ENCODE assay signal across 29 mouse cellular contexts in genomic region chr1:152398708-152399107, GRCm38 (mm10). TPM values are rescaled to one million over a fixed set of nuclear protein-coding genes. Genes with fewer than 3 reads are reported as not detected.
DNase-seq lines count a peak whose midpoint lies in the region; ATAC-seq and TF ChIP-seq lines count a peak whose summit lies in the region.
"Had no signal": no experiment of that assay in that cellular context is flagged by ENCODE, and none has a peak within 500 bp of the region (broad histone marks: within the 10 kb centered on the region; RNA-seq: fewer than 3 reads in every experiment).

No protein-coding gene starts in this region.

- DNase-seq in liver, adult 2 months (ENCODE audit: extremely low read depth, low read depth, low spot score), result peak; percentile 81
- DNase-seq in liver, embryonic 13.5 days, result no peak
- no peak for DNase-seq in liver, postnatal 0 days
- DNase-seq in lung, adult 2 months, result no peak
- no peak for DNase-seq in layer of hippocampus, adult 9-10 months (ENCODE audit: low spot score)
- no peak for DNase-seq in stomach, postnatal 0 days (ENCODE audit: low spot score)
- DNase-seq: adrenal gland, adult 2 months; adrenal gland, postnatal 25 days; B cell, adult 2 months; cerebellum, adult 11-12 months; cerebellum, adult 8-10 months; cerebellum, postnatal 10 days; cerebellum, postnatal 36 days; embryo, embryonic 11 days; gastrocnemius, postnatal 25 days; heart, adult 18-20 months; heart, postnatal 14 days; heart, postnatal 4 days had no signal

- no peaks in the 10 kb centered on the region for H3K79me2 ChIP-seq in liver, adult 2 months (ENCODE audit: control insufficient read depth, insufficient read depth, low read length)

- TF ChIP-seq POLR2A in liver, adult 2 months (IDR thresholded peaks at IDR 0.05; ENCODE audit: extremely low read depth, insufficient read depth, low read length), result no peak
- TF ChIP-seq POLR2A in lung, adult 2 months (IDR thresholded peaks at IDR 0.05; ENCODE audit: borderline replicate concordance, extremely low read depth, low read depth, low read length), result no peak

- TF ChIP-seq EP300 in liver, postnatal 0 days (IDR thresholded peaks at IDR 0.05; ENCODE audit: low read depth), result no peak
- TF ChIP-seq EP300 in stomach, postnatal 0 days (optimal IDR thresholded peaks at IDR 0.05), result no peak

- TF ChIP-seq CTCF in liver, adult 2 months (IDR thresholded peaks at IDR 0.05; ENCODE audit: low read depth, low read length), result no peak
- TF ChIP-seq CTCF in liver, postnatal 0 days (IDR thresholded peaks at IDR 0.05; ENCODE audit: low read depth), result no peak
- TF ChIP-seq CTCF in lung, adult 2 months (IDR thresholded peaks at IDR 0.05; ENCODE audit: insufficient read depth, low read length), result no peak
- TF ChIP-seq CTCF in stomach, postnatal 0 days (IDR thresholded peaks at IDR 0.05; ENCODE audit: low read depth), result no peak

- no peak overlapping the region for H3K4me2 ChIP-seq in liver, embryonic 13.5 days
- H3K4me2 ChIP-seq in liver, postnatal 0 days (ENCODE audit: low read depth, low read length), result no peak overlapping the region
- H3K4me2 ChIP-seq in stomach, postnatal 0 days (replicated peaks; ENCODE audit: low read depth), result no peak overlapping the region

- no peaks in the 10 kb centered on the region for H3K36me3 ChIP-seq in liver, adult 2 months (ENCODE audit: control insufficient read depth, insufficient read depth, low read length)
- H3K36me3 ChIP-seq in liver, embryonic 13.5 days, result no peaks in the 10 kb centered on the region
- no peaks in the 10 kb centered on the region for H3K36me3 ChIP-seq in liver, postnatal 0 days (replicated peaks; ENCODE audit: insufficient read depth, low read length)
- no peaks in the 10 kb centered on the region for H3K36me3 ChIP-seq in stomach, postnatal 0 days (ENCODE audit: control insufficient read depth, insufficient read depth, low read length)
- H3K36me3 ChIP-seq: embryonic facial prominence, embryonic 10.5 days; embryonic facial prominence, embryonic 13.5 days; forebrain, embryonic 12.5 days; forebrain, embryonic 15.5 days; G1E; heart, embryonic 13.5 days had no signal

- H3K9me3 ChIP-seq in liver, embryonic 13.5 days (replicated peaks), result peaks cover 4% of the 10 kb centered on the region; the same call in 1 of the 2 replicates
- peaks cover 10% of the 10 kb centered on the region; the same call in 1 of the 2 replicates for H3K9me3 ChIP-seq in liver, postnatal 0 days (ENCODE audit: low read length)
- H3K9me3 ChIP-seq in stomach, postnatal 0 days (ENCODE audit: control insufficient read depth, low read length), result no peaks in the 10 kb centered on the region
- H3K9me3 ChIP-seq: embryonic facial prominence, embryonic 10.5 days; forebrain, embryonic 12.5 days; forebrain, embryonic 15.5 days had no signal

- H3K27me3 ChIP-seq in liver, adult 2 months (ENCODE audit: control insufficient read depth, insufficient read depth, low read length), result no peaks in the 10 kb centered on the region
- H3K27me3 ChIP-seq in liver, embryonic 13.5 days, result peaks cover 47% of the 10 kb centered on the region
- peaks cover 23% of the 10 kb centered on the region for H3K27me3 ChIP-seq in liver, postnatal 0 days (ENCODE audit: insufficient read depth, low read length)
- H3K27me3 ChIP-seq in stomach, postnatal 0 days (ENCODE audit: control insufficient read depth, insufficient read depth, low read length), result no peaks in the 10 kb centered on the region
- H3K27me3 ChIP-seq: CH12.LX had no signal

- peaks cover 7% of the 10 kb centered on the region; the same call in 1 of the 2 replicates for H3K4me1 ChIP-seq in liver, adult 2 months (ENCODE audit: control insufficient read depth, insufficient read depth, low read length)
- 0 out of 2 replicates have a peak, but pooled peaks cover 3% of the 10 kb centered on the region for H3K4me1 ChIP-seq in liver, embryonic 13.5 days (replicated peaks)
- H3K4me1 ChIP-seq in liver, postnatal 0 days (ENCODE audit: insufficient read depth), result 0 out of 2 replicates have a peak, but pooled peaks cover 6% of the 10 kb centered on the region
- peaks cover 2% of the 10 kb centered on the region; the same call in 1 of the 2 replicates for H3K4me1 ChIP-seq in lung, adult 2 months (ENCODE audit: control insufficient read depth, insufficient read depth, low read length)
- 0 out of 2 replicates have a peak, but pooled peaks cover 2% of the 10 kb centered on the region for H3K4me1 ChIP-seq in stomach, postnatal 0 days (replicated peaks; ENCODE audit: control insufficient read depth, insufficient read depth)

- H3K9ac ChIP-seq in liver, adult 2 months (ENCODE audit: low read depth, low read length), result no peak overlapping the region
- no peak overlapping the region for H3K9ac ChIP-seq in liver, embryonic 13.5 days
- no peak overlapping the region for H3K9ac ChIP-seq in liver, postnatal 0 days (replicated peaks)
- H3K9ac ChIP-seq in stomach, postnatal 0 days (ENCODE audit: low read length), result no peak overlapping the region
- H3K9ac ChIP-seq: embryonic facial prominence, embryonic 13.5 days; forebrain, embryonic 12.5 days; forebrain, embryonic 15.5 days had no signal

- no peak overlapping the region for H3K4me3 ChIP-seq in liver, adult 2 months (ENCODE audit: insufficient read depth, low read depth, low read length)
- no peak overlapping the region for H3K4me3 ChIP-seq in liver, embryonic 13.5 days (replicated peaks)
- no peak overlapping the region for H3K4me3 ChIP-seq in liver, postnatal 0 days (ENCODE audit: low read depth, low read length)
- H3K4me3 ChIP-seq in lung, adult 2 months (replicated peaks; ENCODE audit: extremely low read depth, low read depth, low read length), result no peak overlapping the region
- H3K4me3 ChIP-seq in stomach, postnatal 0 days (ENCODE audit: low read depth, low read length), result no peak overlapping the region
- H3K4me3 ChIP-seq: erythroblast, embryonic 14.5 days had no signal

- 37% methylated on average over 1 of the region's 1 CpGs for WGBS in liver, adult 2 months
- 24% methylated on average over 1 of the region's 1 CpGs for WGBS in liver, embryonic 13.5 days (ENCODE audit: insufficient replicate concordance)
- 48% methylated on average over 1 of the region's 1 CpGs for WGBS in liver, postnatal 0 days (ENCODE audit: insufficient replicate concordance)
- 64% methylated on average over 1 of the region's 1 CpGs for WGBS in lung, adult 2 months
- WGBS in stomach, postnatal 0 days, result 45% methylated on average over 1 of the region's 1 CpGs

- peak overlapping the region; percentile 19 for H3K27ac ChIP-seq in liver, adult 2 months (replicated peaks; ENCODE audit: insufficient read depth, low read depth, low read length)
- H3K27ac ChIP-seq in liver, embryonic 13.5 days, result no peak overlapping the region
- H3K27ac ChIP-seq in liver, postnatal 0 days (ENCODE audit: low read depth), result no peak overlapping the region
- no peak overlapping the region for H3K27ac ChIP-seq in stomach, postnatal 0 days (replicated peaks)
- H3K27ac ChIP-seq: embryonic facial prominence, embryonic 10.5 days; embryonic facial prominence, embryonic 13.5 days; forebrain, embryonic 12.5 days; forebrain, embryonic 15.5 days; heart, embryonic 13.5 days; hindbrain, embryonic 14.5 days; hindbrain, postnatal 0 days had no signal

- ATAC-seq in liver, embryonic 13.5 days (ENCODE audit: low read depth), result peak; percentile 68
- ATAC-seq in liver, postnatal 0 days, result peak; percentile 48; the same call in 1 of the 2 replicates
- no peak for ATAC-seq in stomach, postnatal 0 days (ENCODE audit: low FRiP score, low TSS enrichment)
- ATAC-seq: Patski had no signal

RNA-seq across cellular contexts. Expression of gene Colgalt2, which starts 0.9 kb away (rescaled TPM):
- 0.87 and 1.6 TPM in 2 replicates for total RNA-seq in liver, adult 2 months (2014; rRNA removed)
- 0.35 and 0.62 TPM in 2 replicates for polyA plus RNA-seq in liver, adult 2 months (2012; rRNA removed)
- polyA plus RNA-seq in liver, embryonic 13.5 days (2015; fragmentation: Nextera tagmentation; extraction: Ambion mirVana), result 0.24 and 0.29 TPM in 2 replicates
- 0.21 and 0.38 TPM in 2 replicates for polyA plus RNA-seq in liver, postnatal 0 days (2015; fragmentation: Nextera tagmentation; extraction: Ambion mirVana)
- 12.8 and 17.3 TPM in 2 replicates for polyA plus RNA-seq in lung, adult 2 months (2012; rRNA removed)
- polyA plus RNA-seq in stomach, postnatal 0 days (2015; fragmentation: Nextera tagmentation; extraction: Ambion mirVana), result 0.47 and 0.50 TPM in 2 replicates
- total RNA-seq: CH12.LX had no signal
- polyA plus RNA-seq: erythroblast, embryonic 14.5 days; G1E; Patski had no signal

RNA-seq across cellular contexts. Expression of gene Tsen15, which starts 12.2 kb away (rescaled TPM):
- 8.4 and 10.1 TPM in 2 replicates for total RNA-seq in liver, adult 2 months (2014; rRNA removed)
- 5.0 and 5.5 TPM in 2 replicates for polyA plus RNA-seq in liver, adult 2 months (2012; rRNA removed)
- polyA plus RNA-seq in liver, embryonic 13.5 days (2015; fragmentation: Nextera tagmentation; extraction: Ambion mirVana), result 36.7 and 39.3 TPM in 2 replicates
- polyA plus RNA-seq in liver, postnatal 0 days (2015; fragmentation: Nextera tagmentation; extraction: Ambion mirVana), result 15.5 and 17.1 TPM in 2 replicates
- 10.6 and 12.7 TPM in 2 replicates for polyA plus RNA-seq in lung, adult 2 months (2012; rRNA removed)
- 26.4 and 27.6 TPM in 2 replicates for polyA plus RNA-seq in stomach, postnatal 0 days (2015; fragmentation: Nextera tagmentation; extraction: Ambion mirVana)
